Mouse (Mus musculus): ENCODE data around the gene Larp1. TPM values are rescaled to one million over a fixed set of nuclear protein-coding genes. Genes with fewer than 3 reads are reported as not detected.
"Not testable (repeated sequence)": the region's sequence is repeated elsewhere in the genome, so short reads cannot be mapped to it uniquely, and the experiment has no call there.

Larp1 gene
- polyA plus RNA-seq, 1 experiment from 2014 or later = 19.0 TPM

DNA sequence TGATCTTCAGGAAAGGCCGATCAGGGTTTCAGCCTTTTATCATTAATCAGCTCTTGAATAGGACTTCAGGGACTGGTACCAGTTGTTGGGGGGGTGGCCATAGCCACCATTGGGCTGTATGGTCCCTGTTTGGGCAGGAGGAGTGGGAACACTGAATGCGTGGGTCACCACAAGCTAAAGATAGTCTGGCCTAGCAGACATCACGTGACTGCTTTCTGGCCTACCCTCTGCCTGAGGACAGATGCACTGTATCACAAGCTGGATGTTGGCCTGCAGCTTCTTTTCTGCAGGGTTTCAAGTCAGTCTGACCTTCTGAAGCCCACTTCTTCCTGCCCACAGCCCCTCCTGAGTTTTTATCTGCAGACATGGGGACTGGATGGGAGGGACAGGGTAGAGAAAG lies 24.8 kb downstream of the Larp1 start:
- Histone ChIP-seq H3K27ac (no peak overlapping the region), H3K4me3 (no peak overlapping the region), H3K36me3 (no peaks in the 10 kb centered on the region), H3K9ac (no peak overlapping the region), H3K27me3 (no peaks in the 10 kb centered on the region), H3K4me1 (peaks cover 34% of the 10 kb centered on the region), H3K9me3 (no peaks in the 10 kb centered on the region), H3K4me2 (no peak overlapping the region)
- 74% methylated on average over 3 of the region's 3 CpGs for WGBS
- no peak for ATAC-seq (ENCODE audit: borderline replicate concordance, extremely low read depth, low FRiP score, low TSS enrichment)

DNA sequence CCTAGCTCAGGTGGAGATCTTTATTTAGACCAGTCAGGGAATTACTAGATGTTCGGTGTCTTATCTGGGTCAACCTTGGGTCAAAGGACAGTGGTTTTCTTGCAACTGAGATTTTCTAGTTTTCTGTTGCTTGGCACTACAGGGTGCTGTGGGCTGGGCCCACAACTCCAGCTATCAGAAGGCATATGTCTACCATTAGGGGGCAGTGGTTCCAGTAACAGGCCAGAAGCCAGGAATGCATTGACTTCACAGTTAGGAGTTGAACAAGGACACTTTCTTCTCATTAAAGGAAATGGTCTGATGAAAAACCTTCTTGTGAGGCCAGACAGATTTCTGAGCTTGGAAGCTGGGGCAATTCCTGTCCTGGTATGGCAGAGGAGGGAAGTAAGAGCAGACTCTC lies 30.2 kb downstream of the Larp1 start:
- Histone ChIP-seq H3K27me3 (no peaks in the 10 kb centered on the region), H3K9ac (no peak overlapping the region), H3K4me2 (no peak overlapping the region), H3K36me3 (peaks cover 19% of the 10 kb centered on the region), H3K4me3 (no peak overlapping the region), H3K4me1 (peaks cover 14% of the 10 kb centered on the region; the same call in 1 of the 2 replicates), H3K27ac (no peak overlapping the region), H3K9me3 (no peaks in the 10 kb centered on the region)
- ATAC-seq (ENCODE audit: borderline replicate concordance, extremely low read depth, low FRiP score, low TSS enrichment) = no peak
- 64% methylated on average over 1 of the region's 1 CpGs for WGBS

DNA sequence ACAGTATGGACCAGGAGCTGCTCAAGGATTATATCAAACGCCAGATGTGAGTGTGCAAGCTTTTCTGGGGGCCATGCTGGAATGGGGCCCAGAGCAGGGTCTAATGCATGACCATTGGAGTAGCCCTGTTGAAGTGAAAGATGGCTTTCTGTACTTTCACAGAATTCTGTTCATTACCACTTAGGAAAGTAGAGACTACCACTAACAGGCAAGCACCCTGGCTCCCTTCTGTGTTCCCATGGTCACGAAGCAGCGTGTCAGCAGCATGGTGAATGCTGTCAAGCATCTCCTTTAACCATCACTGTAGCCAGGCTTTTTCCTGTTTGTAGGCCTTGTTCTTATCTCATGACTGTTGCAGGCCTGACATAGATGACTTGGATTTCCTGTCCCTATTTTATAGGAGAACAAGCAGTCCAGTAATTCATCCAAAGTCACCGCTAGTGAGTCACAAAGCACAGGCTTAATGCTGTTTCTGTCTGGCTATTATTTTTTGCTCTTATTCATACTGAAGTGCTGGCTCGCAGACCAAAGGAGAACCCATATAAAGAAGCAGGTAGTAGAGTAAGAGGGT lies 34.1 kb downstream of the Larp1 start:
- H3K27me3 ChIP-seq = no peaks in the 10 kb centered on the region
- no peak for ATAC-seq (ENCODE audit: borderline replicate concordance, extremely low read depth, low FRiP score, low TSS enrichment)
- no peaks in the 10 kb centered on the region for H3K9me3 ChIP-seq
- H3K9ac ChIP-seq = no peak overlapping the region
- no peak overlapping the region for H3K4me2 ChIP-seq
- 77% methylated on average over 5 of the region's 5 CpGs for WGBS
- no peak overlapping the region for H3K27ac ChIP-seq
- H3K4me3 ChIP-seq = no peak overlapping the region
- peaks cover 38% of the 10 kb centered on the region for H3K36me3 ChIP-seq
- H3K4me1 ChIP-seq = peaks cover 17% of the 10 kb centered on the region; the same call in 1 of the 2 replicates

DNA sequence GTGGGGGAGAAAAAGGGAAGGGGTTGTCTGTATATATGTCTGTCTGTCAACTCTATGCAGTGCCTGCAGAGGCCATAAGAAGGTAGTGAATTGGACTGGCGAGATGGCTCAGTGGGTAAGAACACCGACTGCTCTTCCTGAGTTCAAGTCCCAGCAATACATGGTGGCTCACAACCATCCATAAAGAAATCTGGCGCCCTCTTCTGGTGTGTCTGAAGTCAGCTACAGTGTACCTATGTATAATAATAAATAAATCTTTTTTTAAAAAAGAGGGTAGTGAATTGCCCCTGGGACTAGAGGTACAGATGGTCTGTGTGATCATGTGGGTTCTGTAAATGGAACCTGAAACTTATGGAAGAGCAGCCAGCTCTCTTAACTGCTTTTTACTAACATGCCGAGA lies 37.6 kb downstream of the Larp1 start:
- WGBS = 70% methylated on average over 4 of the region's 4 CpGs
- Histone ChIP-seq H3K27ac (no peak overlapping the region), H3K9ac (no peak overlapping the region), H3K27me3 (no peaks in the 10 kb centered on the region), H3K9me3 (no peaks in the 10 kb centered on the region), H3K4me2 (no peak overlapping the region), H3K4me3 (no peak overlapping the region), H3K36me3 (peaks cover 73% of the 10 kb centered on the region), H3K4me1 (0 out of 2 replicates have a peak, but pooled peaks cover 4% of the 10 kb centered on the region)
- no peak for ATAC-seq (ENCODE audit: borderline replicate concordance, extremely low read depth, low FRiP score, low TSS enrichment)

DNA sequence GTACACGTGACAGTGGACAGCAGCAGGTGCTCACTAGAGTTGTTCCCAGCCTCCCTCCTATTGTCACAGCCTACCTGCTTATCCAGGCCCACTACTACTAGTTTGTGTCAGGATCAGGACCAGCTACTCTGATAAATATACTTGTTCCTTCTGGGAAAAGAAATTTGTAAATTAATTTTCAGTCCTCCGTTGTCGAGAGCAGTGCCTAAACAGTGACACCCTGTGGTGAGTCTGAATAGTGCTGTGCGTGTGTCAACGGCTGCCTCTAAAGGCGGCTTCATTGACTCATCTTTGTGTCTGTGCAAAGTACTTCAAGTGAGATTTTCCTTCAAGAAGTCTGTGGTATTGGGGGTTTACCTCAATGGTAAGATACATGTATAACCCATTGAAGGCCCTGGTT lies 48.6 kb downstream of the Larp1 start:
- 51% methylated on average over 6 of the region's 6 CpGs for WGBS
- no peak overlapping the region for H3K27ac ChIP-seq
- no peak overlapping the region for H3K4me2 ChIP-seq
- H3K27me3 ChIP-seq = no peaks in the 10 kb centered on the region
- H3K9me3 ChIP-seq = no peaks in the 10 kb centered on the region
- no peak for ATAC-seq (ENCODE audit: borderline replicate concordance, extremely low read depth, low FRiP score, low TSS enrichment)
- H3K9ac ChIP-seq = no peak overlapping the region
- no peak overlapping the region for H3K4me3 ChIP-seq
- peaks cover 61% of the 10 kb centered on the region for H3K36me3 ChIP-seq
- H3K4me1 ChIP-seq = no peaks in the 10 kb centered on the region

DNA sequence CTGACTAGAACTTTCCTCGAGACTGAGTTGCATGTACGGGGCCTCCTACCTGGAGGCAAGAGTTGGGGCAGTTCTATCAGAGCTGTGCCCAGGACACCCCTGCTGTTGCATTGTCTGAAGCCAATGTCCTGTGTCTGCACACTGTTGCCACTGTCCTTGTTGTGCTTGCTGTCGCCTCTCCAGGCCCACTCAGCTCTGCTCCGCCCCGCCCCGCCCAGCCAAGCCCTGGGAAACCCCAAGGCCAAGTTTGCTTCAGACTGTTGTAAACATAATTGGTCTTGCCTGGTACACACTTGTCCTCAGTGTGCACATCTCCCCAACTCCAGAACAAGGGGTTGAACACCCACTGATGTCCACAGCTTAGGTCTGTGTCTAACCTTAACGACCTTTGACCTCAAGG lies 50.9 kb downstream of the Larp1 start:
- H3K9ac ChIP-seq; H3K4me3 ChIP-seq; H3K4me2 ChIP-seq; H3K27ac ChIP-seq; ATAC-seq (ENCODE audit: borderline replicate concordance, extremely low read depth, low FRiP score, low TSS enrichment); H3K27me3 ChIP-seq; H3K4me1 ChIP-seq; H3K9me3 ChIP-seq: not testable (repeated sequence)
- 92% methylated on average over 7 of the region's 7 CpGs for WGBS
- peaks cover 41% of the 10 kb centered on the region for H3K36me3 ChIP-seq

DNA sequence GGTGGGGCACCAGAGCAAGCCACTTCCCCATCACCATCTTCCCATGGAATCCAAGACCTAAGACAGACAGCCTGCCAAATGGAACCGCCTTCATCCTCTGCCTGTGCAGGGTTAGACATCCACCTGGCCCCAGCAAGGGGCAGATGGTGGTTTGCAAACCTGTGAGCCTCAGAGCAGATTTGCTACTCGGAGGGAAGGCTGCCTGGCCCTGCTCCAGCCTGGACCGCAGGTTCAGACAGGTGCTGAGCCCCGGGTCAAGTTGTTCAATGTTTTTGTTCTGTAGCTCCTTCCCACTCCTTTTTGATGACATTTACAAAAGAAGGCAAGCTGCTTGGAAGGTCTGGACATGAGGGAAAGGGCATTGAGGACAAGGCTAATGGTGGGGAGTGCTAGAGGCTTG lies 52.4 kb downstream of the Larp1 start:
- not testable (repeated sequence) for H3K4me3 ChIP-seq; H3K9ac ChIP-seq; H3K4me1 ChIP-seq; H3K27me3 ChIP-seq; H3K9me3 ChIP-seq; H3K4me2 ChIP-seq; ATAC-seq (ENCODE audit: borderline replicate concordance, extremely low read depth, low FRiP score, low TSS enrichment); H3K27ac ChIP-seq
- WGBS = 93% methylated on average over 3 of the region's 4 CpGs
- H3K36me3 ChIP-seq = peaks cover 31% of the 10 kb centered on the region

DNA sequence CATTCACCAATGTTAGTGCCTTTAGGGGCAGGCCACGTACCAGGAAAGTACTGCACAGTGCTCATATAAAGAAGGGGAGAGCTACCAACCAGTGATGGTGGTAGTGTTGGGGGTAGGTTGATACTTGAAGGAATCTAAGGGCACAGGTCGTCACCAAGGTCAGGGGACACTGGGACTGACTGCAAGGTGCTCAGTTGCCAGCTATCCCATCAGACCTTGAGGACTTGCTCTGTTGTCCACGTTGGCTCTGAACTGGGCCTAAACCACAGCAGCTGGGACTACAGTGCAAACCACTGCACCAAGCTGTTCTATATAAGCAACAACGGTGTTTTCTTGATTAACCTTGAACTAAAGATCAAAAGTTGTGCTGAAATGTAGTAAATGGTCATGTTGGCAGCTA lies 53.7 kb downstream of the Larp1 start:
- Histone ChIP-seq H3K27ac (no peak overlapping the region), H3K4me2 (no peak overlapping the region), H3K4me3 (no peak overlapping the region), H3K9ac (no peak overlapping the region), H3K36me3 (peaks cover 23% of the 10 kb centered on the region), H3K27me3 (no peaks in the 10 kb centered on the region), H3K9me3 (no peaks in the 10 kb centered on the region), H3K4me1 (no peaks in the 10 kb centered on the region)
- WGBS = 80% methylated on average over 4 of the region's 4 CpGs
- no peak for ATAC-seq (ENCODE audit: borderline replicate concordance, extremely low read depth, low FRiP score, low TSS enrichment)

DNA sequence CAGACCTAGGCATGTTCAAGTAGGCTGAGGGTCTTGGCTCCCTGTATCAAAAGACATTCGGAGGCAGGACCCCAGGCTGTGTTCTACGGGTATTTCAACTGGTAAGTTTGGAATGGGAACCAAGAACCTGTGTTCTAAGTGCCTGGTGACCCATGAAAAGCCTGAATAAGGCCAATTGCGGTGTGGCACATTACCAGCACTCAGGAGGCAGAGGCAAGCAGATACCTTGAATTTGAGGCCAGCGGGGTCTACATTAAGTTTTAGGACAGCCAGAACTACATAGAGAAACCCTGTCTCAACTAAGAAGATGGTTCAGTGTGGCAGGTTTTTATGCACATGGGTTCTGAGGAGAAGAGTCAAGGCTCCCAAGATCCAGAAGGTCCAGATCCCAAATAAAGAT lies 56.2 kb downstream of the Larp1 start:
- 90% methylated on average over 4 of the region's 4 CpGs for WGBS
- H3K9ac ChIP-seq = no peak overlapping the region
- H3K27ac ChIP-seq = no peak overlapping the region
- H3K4me1 ChIP-seq = no peaks in the 10 kb centered on the region
- no peaks in the 10 kb centered on the region for H3K27me3 ChIP-seq
- H3K36me3 ChIP-seq = peaks cover 8% of the 10 kb centered on the region
- H3K9me3 ChIP-seq = no peaks in the 10 kb centered on the region
- no peak overlapping the region for H3K4me2 ChIP-seq
- no peak overlapping the region for H3K4me3 ChIP-seq
- ATAC-seq (ENCODE audit: borderline replicate concordance, extremely low read depth, low FRiP score, low TSS enrichment) = no peak

DNA sequence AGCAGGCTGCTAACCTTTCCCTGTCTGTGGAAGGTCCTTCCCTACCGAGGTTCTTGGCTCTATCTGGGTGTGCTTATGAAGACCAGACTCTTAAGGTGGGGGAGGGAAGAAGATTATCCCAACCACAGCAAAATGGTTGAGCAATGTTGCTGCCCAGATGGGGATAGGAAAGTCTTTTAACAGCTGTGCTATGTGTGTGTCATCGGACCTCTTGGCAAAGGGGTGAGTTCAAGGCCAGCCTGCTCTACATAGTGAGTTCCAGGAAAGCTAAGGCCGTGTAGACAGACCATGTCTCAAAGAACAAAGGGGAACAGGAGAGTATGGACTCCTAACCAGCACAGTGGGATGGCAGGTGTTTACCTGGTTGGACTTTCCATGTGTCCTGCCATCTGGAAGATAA lies 64.1 kb downstream of the Larp1 start:
- H3K9me3 ChIP-seq = no peaks in the 10 kb centered on the region
- H3K9ac ChIP-seq = no peak overlapping the region
- H3K4me2 ChIP-seq = no peak overlapping the region
- H3K4me3 ChIP-seq = no peak overlapping the region
- no peaks in the 10 kb centered on the region for H3K36me3 ChIP-seq
- no peak overlapping the region for H3K27ac ChIP-seq
- no peaks in the 10 kb centered on the region for H3K27me3 ChIP-seq
- ATAC-seq (ENCODE audit: borderline replicate concordance, extremely low read depth, low FRiP score, low TSS enrichment) = no peak
- H3K4me1 ChIP-seq = no peaks in the 10 kb centered on the region
- 63% methylated on average over 3 of the region's 3 CpGs for WGBS

DNA sequence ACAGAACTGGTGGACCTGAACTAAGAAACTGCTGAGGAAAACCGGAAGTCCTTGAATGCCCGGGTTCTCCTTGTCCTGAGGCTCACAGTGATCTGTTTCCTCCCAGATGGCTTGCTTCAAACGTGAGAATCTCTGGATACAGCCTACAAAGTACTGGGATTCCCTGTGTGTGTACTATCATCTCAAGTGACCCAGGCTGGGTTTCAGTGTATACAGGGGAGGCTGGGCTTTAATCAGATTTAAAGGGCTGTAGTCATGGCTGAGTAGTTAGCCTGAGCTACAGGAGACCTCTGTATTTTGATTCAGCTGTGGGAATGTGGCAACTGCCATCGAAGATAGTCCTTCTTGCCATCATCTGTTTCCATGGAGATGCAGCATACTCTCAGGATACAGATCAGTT lies 68.4 kb downstream of the Larp1 start:
- Histone ChIP-seq H3K9me3 (no peaks in the 10 kb centered on the region), H3K27ac (no peak overlapping the region), H3K9ac (no peak overlapping the region), H3K4me2 (no peak overlapping the region), H3K27me3 (no peaks in the 10 kb centered on the region), H3K4me3 (no peak overlapping the region), H3K36me3 (no peaks in the 10 kb centered on the region), H3K4me1 (no peaks in the 10 kb centered on the region)
- WGBS = 59% methylated on average over 4 of the region's 4 CpGs
- ATAC-seq (ENCODE audit: borderline replicate concordance, extremely low read depth, low FRiP score, low TSS enrichment) = no peak

DNA sequence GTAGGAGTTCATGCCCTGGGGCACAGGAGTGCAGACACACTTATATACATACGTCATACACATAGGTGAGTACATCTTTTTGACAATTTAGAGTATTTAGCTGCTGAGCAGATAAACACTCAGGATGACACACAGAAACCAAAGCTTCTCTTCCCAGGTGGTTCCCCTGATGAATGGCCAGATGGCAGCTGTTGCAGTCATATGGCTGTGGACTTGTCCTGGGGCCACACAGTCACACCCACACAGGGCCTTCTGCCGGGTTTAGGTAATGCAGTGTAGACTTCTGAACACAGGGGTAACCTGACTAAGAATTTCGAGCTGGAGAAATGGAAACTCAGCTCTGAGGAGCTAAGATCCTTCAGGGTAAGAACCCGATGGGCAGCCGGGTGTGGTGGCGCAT lies 72.9 kb downstream of the Larp1 start:
- no peak overlapping the region for H3K27ac ChIP-seq
- WGBS = 82% methylated on average over 6 of the region's 6 CpGs
- no peaks in the 10 kb centered on the region for H3K36me3 ChIP-seq
- no peak for ATAC-seq (ENCODE audit: borderline replicate concordance, extremely low read depth, low FRiP score, low TSS enrichment)
- no peaks in the 10 kb centered on the region for H3K4me1 ChIP-seq
- H3K4me3 ChIP-seq = no peak overlapping the region
- no peak overlapping the region for H3K4me2 ChIP-seq
- no peaks in the 10 kb centered on the region for H3K27me3 ChIP-seq
- H3K9ac ChIP-seq = no peak overlapping the region
- no peaks in the 10 kb centered on the region for H3K9me3 ChIP-seq

DNA sequence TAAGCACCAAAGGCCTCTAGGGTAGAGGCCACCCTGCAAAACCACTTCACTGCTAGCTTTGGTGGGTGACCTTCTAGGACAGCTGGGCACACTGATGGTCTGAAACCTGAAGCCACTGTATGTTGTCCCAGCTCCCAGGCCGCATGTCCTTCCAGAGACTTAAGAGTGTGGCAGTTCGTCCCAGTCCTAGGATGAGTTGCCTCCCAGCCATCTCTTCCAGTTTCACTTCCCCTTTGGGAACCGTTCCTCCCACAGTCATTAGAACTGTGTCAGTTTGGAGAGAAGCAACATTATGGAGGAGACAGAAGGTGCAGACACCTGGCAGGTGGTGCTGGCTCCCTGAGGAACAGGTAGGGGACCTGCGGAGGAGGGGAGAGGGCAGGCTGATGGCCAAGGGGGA lies 83.7 kb downstream of the Larp1 start:
- Histone ChIP-seq H3K4me2 (peak overlapping the region; percentile 48), H3K27ac (no peak overlapping the region), H3K4me1 (peaks cover 6% of the 10 kb centered on the region; the same call in 1 of the 2 replicates), H3K4me3 (peak overlapping the region; percentile 11; the same call in 1 of the 2 replicates), H3K36me3 (no peaks in the 10 kb centered on the region), H3K9ac (0 out of 2 replicates have a peak overlapping the region, but pooled peaks have one; percentile 15), H3K9me3 (no peaks in the 10 kb centered on the region), H3K27me3 (peaks cover 5% of the 10 kb centered on the region; the same call in 1 of the 2 replicates)
- no peak for ATAC-seq (ENCODE audit: borderline replicate concordance, extremely low read depth, low FRiP score, low TSS enrichment)
- 40% methylated on average over 4 of the region's 4 CpGs for WGBS
